Mouse (Mus musculus) MN1 (cell line): ENCODE measurements at regions not wholly inside any gene's neighbourhood (a gene's known extent, or its start where the extent isn't known, plus 50 kb on each side); places are given as distances from the start of the nearest gene placed in this dataset.

ENCODE experiments used
- DNase-seq: peaks from one replicate; pipeline ENCODE4 v3.0.0-alpha.2; 2016; ENCODE audit warnings: low spot score

DNA sequence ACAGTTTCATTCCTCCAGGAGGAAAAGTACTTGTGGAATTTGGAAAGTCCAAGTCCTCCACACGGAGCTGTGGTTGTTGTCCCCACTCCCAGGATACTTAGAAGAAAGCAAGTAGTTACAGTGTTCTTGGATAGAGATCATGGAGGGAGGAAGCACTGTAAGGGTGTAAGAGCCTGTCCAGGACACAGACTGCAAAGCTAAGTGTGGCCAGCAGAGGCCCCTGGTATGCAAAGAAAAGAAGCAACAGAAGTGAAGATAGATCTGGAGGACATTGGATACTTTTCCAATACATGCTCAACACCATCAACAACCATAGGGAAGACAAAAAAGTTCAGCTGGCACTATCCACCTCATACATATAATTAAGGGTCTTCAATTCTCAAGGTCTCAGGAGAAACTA is 197.4 kb downstream of the Meis1 start:
- DNase-seq: no peak

DNA sequence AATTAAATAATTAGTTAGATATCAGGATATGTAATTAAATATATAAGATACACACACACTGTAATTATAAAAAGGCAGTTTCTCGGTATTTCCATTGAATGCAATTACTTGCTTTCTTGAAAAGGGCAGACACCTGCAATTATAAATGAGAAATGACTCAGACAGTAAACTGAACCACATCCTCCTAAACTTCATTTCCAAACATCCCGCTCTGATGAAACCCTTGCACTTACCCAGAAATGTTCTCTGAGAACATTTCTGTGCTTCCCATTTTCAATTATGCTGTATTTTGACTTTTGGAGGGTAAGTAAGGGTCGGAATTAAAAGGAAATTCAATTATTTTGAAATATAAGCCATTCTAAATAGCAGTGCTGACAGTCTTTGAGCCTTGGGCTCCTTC is 204.7 kb downstream of the Meis1 start:
- no peak for DNase-seq

DNA sequence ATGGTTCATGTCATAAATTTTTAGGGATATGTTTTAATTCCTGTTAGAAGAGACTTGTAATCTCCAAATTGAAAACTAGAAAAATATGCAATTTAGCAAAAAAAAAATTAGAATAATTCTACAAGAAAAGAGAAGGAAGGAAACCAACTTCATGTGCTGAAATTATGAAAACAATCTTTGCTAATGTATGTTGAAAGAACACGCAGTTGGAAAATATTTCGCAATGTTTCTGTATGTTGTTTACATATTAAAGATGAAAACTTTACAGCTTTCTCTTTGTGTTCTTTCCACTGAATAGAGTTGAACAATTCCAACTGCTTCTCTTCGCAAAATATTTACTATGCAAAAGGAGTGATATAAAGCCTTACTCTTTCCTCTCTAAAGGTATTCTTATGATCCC is 251.3 kb downstream of the Meis1 start:
- DNase-seq: no peak

DNA sequence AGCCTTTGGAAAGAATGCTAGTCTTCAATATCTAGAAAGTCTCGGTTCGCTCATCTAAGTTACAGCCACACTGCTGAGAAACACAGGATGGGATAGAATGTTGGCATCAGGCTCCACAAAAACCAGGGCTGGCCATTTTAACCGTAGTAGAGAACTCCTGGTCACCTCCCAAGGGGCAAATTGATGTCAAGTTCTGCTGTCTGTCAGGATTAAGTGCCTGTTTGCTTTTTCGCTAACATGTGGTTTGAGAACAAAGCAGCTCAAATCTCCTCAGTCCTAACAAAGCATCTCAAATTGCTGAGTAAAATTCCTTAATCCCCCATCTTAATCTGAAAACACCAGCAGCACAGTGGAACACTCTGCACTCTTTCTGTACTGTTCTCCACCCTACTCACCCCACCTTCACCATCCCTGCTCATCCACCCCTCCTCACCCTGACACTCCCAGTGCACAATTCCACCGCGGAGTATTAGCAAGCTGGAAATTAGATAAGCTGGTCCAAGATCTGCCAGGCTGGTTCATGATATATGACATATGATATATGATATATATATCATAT is 252.2 kb downstream of the Meis1 start:
- no peak for DNase-seq

DNA sequence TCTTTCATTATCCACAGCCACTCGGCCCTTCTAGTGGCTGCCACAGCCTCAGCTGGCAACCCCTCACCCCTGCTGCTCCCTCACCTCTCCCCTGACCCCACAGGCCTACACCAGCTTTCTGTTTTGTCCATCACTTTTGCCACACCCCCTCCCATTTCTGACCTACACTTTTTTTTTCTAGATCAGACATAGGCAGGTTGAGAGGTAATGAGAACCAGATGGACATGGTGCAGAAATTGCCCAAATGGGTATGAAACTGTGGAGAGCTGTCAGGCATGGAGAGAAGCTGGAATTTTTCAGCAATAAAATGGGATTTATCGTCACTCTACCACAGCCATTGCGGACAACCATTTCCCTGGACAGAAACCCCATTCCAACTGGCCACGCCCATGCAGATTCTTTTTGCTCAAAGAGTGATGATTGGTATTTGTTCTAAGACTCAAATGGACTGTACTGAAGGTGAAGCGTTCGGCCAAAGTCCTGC is 260.2 kb downstream of the Meis1 start:
- DNase-seq: no peak

DNA sequence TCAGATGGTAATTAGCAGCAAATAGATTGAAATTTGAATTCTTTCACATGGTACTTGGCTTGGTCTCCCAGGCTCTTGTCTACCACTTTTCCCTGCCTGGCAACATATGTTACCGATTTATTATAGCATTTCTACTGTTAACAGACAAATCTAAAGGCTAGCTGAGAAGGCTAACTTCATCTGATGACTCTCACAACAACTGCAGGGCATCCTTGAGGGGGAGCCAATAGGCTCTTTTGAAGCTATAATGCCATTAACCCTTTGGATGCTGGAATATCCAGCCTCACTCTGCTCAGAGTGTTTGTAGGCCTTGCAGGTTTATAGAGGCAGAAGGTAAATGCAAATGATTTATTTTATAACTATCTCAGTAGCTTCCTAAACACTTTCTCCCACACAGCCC is 262.2 kb downstream of the Meis1 start:
- no peak for DNase-seq

DNA sequence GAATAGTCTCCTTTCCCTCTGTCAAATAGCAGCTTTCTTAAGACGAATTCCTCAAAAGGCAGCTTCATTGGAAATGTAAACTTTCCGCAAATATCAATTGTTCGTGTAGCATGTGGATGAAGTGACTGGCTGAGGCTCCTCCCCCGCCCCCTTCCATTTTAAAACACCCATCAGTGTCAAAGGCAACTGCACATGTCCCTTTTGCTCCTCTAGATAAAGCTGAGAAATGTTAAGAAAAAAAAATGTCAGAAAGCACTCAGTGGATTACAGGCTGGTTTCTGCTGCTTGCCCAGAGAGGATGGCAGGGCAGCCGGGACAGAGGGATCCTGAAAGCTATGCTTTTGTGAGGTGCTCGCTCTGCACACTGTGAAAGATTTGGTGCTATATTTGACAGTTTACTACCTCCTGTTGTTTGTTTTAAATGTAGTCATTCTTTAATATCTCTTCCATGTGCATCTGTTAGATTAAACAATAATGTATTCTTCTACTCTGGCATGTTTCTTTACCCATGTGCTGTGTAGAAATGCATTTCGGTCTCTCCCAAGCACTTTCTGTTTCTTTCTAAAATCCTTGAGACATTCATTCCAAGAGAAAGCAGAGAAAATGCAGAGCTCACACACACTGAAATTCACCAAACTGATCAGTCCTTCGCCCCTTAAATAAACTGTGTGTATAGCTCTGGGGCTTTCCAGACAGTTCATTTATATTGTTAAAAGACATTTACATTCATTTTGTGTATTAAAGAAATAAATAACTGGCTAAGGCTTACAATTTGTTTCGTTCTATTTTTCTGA is 263.9 kb downstream of the Meis1 start:
- DNase-seq: no peak

DNA sequence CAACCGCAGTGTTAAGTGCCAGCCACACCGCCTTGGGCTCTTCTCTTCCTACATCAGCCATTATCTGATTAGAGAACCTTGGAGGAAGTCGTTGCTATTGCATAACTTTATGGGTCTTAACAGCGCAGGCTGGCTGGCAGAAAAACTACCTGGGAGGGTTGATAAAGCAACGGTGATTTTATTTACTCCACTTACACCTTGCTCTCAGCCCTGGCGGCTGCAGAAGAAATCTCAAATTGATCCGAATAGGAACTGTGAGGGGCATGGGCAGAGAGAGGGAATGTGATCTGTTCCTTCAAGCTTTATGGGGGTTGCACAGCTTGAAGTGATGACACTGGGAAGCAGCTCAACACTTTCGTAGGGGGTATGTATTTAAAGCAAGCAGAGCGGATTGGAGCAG is 264.9 kb downstream of the Meis1 start:
- DNase-seq: no peak

DNA sequence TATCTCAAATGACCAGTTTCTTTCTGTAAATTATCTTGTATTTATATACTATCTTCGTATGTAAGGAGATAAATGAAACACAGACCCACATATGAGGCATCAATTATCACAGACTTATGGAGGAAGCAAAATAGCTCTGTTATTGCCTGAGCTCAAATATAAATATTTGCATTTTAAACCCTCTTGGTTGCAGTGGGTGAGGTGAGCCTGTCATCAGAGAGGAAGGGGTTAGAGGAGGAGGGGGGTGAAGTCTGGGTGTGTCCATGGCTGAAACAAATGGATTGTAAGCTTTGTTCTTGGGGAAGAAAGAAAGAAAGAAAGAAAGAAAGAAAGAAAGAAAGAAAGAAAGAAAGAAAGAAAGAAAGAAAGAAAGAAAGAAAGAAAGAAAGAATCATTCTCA is 265.5 kb downstream of the Meis1 start:
- no peak for DNase-seq

DNA sequence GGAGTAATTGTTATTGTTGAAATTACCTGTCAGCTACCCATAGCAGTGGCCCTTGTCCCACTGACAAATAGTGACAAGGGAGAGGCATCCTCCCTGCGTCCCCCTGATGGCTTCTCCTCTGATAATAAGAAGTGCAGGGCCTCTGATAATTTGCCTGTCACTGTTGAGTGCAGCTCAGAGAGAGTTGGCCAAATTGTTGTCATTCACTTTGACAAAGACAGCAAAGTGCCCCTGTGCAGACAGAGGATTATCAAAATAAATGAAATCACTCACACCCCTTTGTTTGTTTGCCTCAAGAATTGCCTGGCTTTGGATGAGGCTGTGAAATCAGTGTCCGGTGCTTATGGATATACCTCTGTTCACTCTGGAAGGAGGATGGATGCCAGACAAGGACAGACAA is 266.3 kb downstream of the Meis1 start:
- no peak for DNase-seq

DNA sequence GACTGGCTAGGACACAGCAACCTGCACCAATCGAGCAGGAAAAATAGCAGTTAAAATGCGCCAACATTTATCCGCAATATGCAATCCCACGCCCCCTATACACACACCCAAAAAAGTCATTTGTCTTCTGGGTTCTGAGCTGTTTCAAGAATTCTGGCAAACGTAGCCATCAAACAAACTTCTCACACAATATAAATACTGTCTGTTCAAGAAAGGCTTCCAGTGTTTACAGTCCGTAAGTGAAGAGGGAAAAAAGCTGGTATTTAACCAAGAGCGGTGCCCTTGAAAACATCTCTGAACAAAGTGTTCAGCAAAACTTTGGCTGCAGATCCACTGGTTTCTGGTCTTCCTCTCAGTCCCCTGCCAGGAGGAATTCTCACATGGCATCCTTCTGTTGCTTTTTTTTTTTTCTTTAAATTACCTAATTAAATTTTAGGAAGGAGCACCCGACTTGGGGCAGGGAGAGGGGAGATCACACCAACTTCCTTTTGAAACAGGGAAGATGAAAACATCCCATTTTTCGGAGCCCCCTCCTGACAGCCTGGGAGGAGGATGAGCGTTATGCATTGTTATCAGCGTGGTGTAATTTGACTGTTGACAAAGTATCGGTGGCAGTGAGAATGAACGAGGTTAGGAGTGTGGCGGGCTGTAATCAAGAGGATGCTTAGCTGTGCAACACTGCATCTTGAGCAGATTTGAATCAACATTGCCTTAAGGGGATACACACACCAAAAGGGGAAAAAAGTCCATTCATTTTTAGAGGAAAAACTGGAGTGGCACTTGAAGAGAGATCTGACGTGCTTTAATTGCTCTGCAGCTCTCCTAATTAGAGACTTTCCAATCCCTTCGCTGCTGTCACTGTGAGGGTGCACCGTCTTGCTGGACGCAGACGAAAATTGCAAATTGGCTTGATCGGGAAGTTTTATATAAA is 267.6 kb downstream of the Meis1 start:
- DNase-seq: no peak

DNA sequence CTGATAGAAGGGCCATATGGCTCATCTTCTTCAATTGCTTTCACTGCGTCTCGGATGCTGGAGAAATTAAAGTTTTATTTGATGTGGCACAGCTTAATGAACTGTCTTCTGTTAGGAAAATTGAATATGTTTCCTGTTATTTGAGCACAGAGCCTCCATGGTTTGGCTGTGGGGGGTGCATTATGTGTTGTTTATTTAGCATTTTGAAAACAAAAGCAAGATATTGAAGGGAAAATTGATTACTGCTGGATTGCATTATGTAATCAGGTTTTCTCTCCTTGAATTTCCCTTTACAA is 268.8 kb downstream of the Meis1 start:
- no peak for DNase-seq

DNA sequence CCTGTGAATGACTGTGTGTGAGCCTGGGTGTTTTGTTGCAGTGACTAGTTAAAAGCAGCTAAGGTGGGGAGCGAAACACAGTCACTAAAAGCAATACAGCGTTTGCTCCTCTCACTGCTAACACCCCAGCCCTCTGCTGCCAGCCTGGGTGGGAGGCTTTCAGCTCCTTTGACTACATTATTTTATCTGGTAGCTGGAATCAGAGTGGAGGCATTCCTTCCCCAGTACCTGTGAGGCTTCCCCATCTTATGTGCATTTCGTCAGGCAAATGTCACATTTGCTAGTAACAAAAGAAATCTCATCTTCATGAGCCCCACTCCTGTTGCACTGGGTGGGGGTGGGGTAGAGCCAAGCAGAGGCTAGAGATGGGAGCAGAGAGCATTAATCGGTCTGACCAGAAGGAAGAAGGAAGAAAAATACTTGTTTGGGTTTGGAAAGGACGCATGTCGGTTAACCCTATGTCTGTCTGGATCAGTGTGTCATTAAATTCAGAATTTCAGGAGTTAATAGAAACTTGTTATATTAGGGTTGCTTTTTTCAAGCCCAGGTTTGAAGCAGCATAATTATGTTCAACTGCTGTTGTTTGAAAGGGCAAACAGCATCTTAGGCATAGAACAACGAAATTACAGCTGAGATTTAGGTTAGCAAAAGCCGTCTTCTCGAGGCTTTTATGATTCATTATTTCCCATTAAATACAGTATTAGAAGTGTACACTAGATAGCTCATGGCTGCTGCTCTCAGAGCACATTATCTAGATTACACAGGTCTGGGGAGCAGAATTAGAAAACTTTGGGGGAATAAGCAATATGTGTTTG is 269.3 kb downstream of the Meis1 start:
- DNase-seq: no peak

DNA sequence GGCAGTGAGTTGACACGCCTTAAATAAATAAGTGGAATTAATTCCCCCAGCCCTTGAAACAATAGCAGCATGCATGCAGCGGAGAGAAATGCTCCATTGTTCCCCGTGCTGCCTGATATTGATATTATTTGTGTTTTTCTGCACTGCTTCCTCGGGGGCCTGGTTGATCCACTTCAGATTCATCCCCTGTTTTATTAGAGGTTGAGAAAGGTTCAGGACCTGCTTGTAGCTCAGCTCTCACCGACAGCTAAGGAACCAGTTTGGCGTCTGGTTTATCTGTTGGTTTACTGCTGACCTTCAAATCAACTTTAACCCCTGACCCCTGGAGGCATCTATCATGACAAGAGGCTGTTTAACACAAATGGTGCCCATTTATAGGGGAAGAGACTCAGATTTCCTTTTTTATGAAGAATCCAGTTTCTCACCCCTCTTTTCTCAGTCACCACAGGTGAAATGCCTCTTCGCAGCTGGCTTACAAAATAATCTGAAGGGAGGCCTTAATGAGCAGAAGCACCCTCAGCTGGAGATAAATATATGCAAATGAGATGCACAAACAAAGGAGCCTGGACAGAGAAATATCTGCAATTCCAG is 270.8 kb downstream of the Meis1 start:
- no peak for DNase-seq

DNA sequence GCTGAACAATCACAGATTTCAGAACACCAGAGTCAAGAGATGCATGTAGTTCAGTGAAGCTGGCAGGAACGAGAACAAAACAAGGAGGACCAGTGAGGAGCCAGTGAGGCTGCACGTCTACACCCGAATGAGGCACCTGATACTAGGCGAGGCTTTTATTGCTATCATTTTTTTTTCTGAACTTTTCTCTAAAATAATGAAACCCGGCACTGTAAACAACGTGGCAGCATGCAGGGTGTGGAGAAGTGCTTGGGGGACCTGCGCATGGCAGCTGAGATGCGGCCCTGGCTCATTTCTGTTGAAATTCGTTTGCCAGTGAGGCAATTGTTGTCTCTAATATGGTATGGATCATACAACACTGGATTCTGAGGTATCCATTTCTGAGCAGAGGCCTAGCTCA is 271.4 kb downstream of the Meis1 start:
- no peak for DNase-seq

DNA sequence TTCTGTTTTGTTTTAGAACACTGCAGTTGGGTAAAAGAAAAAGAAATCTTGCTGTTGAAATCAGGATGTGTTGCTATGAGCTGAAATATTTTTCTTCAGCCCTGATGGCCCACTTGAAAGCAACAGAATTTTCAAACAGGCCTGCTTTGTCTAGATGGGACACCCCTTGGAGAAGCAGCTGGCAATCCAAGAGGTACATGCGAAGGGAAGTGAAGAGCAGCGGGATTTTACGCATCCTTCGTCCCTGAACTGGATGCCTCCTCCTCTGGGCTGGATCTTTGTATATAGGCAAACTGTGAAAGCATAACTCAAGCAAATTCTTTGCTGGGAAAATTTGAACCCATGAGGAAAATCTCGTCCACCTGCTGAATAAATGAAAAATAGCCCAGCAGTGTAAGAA is 272.3 kb downstream of the Meis1 start:
- no peak for DNase-seq

DNA sequence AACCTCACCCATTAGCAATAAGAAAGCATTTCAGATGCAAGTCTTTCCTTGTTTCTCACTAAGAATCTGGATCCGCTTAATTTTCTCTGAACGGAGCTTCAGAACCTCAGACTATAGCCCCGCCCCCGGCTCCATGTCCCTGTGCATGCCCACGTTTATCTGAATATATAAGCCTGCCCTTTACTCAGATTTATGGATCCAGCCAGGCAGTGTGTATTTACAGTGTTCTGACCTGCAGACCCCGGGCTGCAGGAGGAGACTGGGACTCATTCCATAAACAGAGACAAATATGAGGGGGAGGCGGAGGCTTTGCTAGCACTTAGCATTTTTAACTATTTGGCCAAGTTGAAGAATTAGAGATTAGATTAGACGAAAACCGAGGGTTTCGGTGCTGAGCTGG is 272.9 kb downstream of the Meis1 start:
- no peak for DNase-seq

DNA sequence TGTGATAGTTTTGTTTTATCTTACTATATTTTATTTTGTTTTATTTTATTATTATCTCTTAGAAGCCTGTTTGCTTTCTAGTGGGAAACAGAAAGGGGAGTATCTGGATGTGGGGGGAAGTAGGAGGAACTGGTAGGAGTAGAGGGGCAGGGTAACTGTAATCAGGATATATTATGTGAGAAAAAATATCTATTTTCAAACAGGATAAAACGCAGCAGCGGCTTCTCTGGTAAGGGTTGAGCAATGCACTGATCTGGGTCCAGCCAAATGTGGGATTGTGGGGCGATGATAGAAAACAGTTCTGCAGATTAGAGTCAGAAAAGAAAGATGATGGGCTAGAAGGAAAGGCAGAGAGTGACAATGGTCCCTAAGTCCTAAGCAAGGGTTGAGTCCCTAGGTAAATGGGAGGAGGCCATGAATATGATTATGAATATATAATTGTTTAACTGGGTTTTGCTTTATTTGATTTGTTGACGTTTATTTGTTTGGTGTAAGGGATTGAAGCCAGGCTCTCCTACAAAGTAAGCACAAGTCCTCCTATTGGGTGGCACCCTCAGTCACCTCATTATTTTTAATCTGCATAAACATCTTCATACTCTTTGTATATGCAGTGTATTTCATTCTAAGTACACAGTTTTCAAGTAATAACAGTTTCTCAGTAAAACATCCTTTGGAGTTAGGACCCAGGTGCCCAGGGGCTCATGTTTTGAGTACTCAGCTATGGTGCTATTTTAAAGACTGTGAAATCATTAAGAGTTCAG is 283.7 kb downstream of the Meis1 start:
- no peak for DNase-seq

DNA sequence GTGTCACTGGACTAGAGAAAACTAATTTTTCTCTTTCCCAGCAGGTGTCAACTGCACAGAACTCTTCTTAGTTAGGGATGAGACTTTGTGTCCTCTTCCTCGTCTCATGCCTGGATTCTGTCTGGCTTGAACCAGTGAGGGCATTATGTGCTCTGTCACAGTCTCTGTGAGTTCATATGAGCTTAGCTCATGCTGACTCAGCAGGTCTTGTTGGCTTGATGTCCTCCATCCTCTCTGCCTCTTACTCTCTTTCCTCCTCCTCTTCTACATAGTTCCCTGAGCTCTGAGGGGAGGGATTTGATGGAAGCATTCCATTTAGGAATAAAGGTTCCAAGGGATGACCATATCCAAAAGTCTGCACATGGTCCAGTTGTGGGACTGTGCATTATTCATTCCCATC is 284.7 kb downstream of the Meis1 start:
- no peak for DNase-seq

DNA sequence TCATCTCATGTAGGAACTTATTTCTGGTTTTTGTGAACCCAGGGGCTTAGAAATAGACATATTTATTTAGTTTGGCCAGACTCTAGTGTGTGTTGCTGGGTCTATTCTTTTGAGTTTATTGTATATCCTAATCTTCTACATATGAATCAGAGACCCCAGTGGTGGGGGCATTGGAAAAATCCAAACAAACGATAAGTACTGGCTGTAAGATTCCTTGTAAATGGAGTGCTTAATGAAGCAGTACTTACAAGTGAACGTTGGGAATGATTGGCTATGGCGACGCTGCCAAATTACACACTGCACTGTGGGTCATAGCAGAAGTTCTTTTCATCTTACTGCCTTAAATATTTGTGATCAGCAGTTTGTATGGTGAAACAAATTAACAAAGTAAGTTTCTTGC is 289.0 kb downstream of the Meis1 start:
- no peak for DNase-seq

DNA sequence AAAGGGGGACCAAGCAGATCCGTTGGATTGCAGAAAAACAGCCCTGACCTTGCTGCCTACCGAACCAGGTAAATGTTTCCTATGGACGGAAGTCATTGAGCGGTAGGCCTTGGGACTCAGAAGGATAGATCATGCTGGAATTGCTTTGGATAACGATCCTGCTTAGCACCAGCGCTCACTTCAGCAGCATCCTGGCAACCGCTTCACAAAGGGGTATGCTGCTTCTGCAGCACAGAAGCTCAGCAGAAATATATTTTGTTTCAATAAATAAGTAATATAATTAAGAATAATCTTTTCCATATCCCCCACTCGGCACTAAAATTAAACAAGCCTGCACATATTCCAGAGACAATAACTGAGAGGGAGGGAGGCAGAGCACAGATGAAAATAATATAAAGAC is 296.0 kb downstream of the Meis1 start:
- DNase-seq: no peak
